Mouse (Mus musculus) ovary, adult 18-20 months (tissue): Measurements from ENCODE around the gene Ppp1r12a.
"Not testable (repeated sequence)": the region's sequence is repeated elsewhere in the genome, so short reads cannot be mapped to it uniquely, and the experiment has no call there.

Experiments
- DNase-seq: peaks from one replicate; pipeline ENCODE4 v3.0.0; 2022; ENCODE audit warnings: low spot score, mixed read lengths

The Ppp1r12a gene

GRCm38 (mm10) chr10:108198945-108199344 is 37.0 kb downstream of the Ppp1r12a start:
- no peak for DNase-seq

GRCm38 (mm10) chr10:108202126-108202525 is 40.1 kb downstream of the Ppp1r12a start:
- DNase-seq = no peak

GRCm38 (mm10) chr10:108203440-108203839 is 41.4 kb downstream of the Ppp1r12a start:
- no peak for DNase-seq

- no peak for DNase-seq
These were observed 47.4 kb downstream of the Ppp1r12a start for GRCm38 (mm10) chr10:108209396-108209795.

- DNase-seq = no peak
These were observed 62.4 kb downstream of the Ppp1r12a start for GRCm38 (mm10) chr10:108224413-108224812.

- DNase-seq = no peak
These were observed 75.1 kb downstream of the Ppp1r12a start for GRCm38 (mm10) chr10:108237049-108237448.

GRCm38 (mm10) chr10:108239061-108239460 is 77.1 kb downstream of the Ppp1r12a start:
- DNase-seq = no peak

GRCm38 (mm10) chr10:108250710-108251109 is 88.7 kb downstream of the Ppp1r12a start:
- DNase-seq = no peak

- no peak for DNase-seq
These were observed 89.2 kb downstream of the Ppp1r12a start for GRCm38 (mm10) chr10:108251181-108251580.

- no peak for DNase-seq
These were observed 93.9 kb downstream of the Ppp1r12a start for GRCm38 (mm10) chr10:108255812-108256376.

GRCm38 (mm10) chr10:108260931-108261330 is 98.9 kb downstream of the Ppp1r12a start:
- no peak for DNase-seq

- no peak for DNase-seq
These were observed 102.6 kb downstream of the Ppp1r12a start for GRCm38 (mm10) chr10:108264641-108265040.

GRCm38 (mm10) chr10:108271201-108271600 is 109.2 kb downstream of the Ppp1r12a start:
- no peak for DNase-seq

GRCm38 (mm10) chr10:108276678-108277077 is 114.7 kb downstream of the Ppp1r12a start:
- no peak for DNase-seq

- no peak for DNase-seq
These were observed 115.2 kb downstream of the Ppp1r12a start for GRCm38 (mm10) chr10:108277198-108277597.

- DNase-seq = not testable (repeated sequence)
These were observed 119.1 kb downstream of the Ppp1r12a start for GRCm38 (mm10) chr10:108281099-108281498.

- DNase-seq = no peak
These were observed 120.4 kb downstream of the Ppp1r12a start for GRCm38 (mm10) chr10:108282351-108282750.

- DNase-seq = no peak
These were observed 121.4 kb downstream of the Ppp1r12a start for GRCm38 (mm10) chr10:108283418-108283817.

- DNase-seq = no peak
These were observed 121.8 kb downstream of the Ppp1r12a start for GRCm38 (mm10) chr10:108283837-108284236.

- DNase-seq = no peak
These were observed 122.5 kb downstream of the Ppp1r12a start for GRCm38 (mm10) chr10:108284445-108284844.

GRCm38 (mm10) chr10:108284977-108285376 is 123.0 kb downstream of the Ppp1r12a start:
- no peak for DNase-seq

GRCm38 (mm10) chr10:108286658-108287437 is 124.9 kb downstream of the Ppp1r12a start:
- DNase-seq = no peak

GRCm38 (mm10) chr10:108287438-108287801 is 125.4 kb downstream of the Ppp1r12a start:
- no peak for DNase-seq

- DNase-seq = no peak
These were observed 128.1 kb downstream of the Ppp1r12a start for GRCm38 (mm10) chr10:108290046-108290445.
